Mouse (Mus musculus) lung, postnatal 0 days (tissue): ENCODE data around the gene Nrip2.

Experiments
- CTCF ChIP-seq: IDR thresholded peaks from 2 replicates; pipeline ENCODE4 v1.5.1; 2016; ENCODE audit warnings: antibody characterized with exemption, mild to moderate bottlenecking
- EP300 ChIP-seq: IDR thresholded peaks from 2 replicates; pipeline ENCODE4 v1.6.1; 2016; ENCODE audit warnings: antibody characterized with exemption, mild to moderate bottlenecking, control low read depth

GRCm38 (mm10) chr6:128425046-128425445 is 25.9 kb downstream of the Nrip2 start:
- TF ChIP-seq CTCF (no peak), EP300 (no peak; the same call in 1 of the 2 replicates)
